Mouse (Mus musculus): ENCODE results near the gene Tspoap1. TPM values are rescaled to one million over a fixed set of nuclear protein-coding genes. Genes with fewer than 3 reads are reported as not detected.

The Tspoap1 gene
- polyA plus RNA-seq, 2 experiments, result 1.1 to 5.5 TPM

DNA sequence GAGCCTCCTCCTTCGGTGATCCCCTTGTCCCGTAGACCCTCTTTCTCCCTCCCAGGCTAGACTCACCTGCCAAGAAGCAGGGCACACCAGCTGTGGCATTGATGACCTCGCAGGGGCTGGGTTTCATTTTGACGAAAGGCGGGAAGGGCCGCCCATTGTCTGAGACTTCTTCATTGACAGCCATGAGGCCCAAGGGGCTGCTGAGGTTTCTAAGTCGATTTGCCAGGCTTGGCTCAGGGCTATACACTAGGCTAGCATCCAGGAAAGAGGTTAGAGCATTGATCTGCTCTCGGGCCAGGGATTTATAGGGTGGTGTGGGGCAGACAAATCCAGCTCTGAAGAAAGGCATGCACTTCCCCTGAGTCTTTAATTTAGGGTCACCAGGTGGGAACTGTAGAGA is 54.5 kb downstream of the Tspoap1 start:
- no peak overlapping the region for H3K4me2 ChIP-seq (ENCODE audit: low read depth)
- no peak overlapping the region for H3K9ac ChIP-seq (replicated peaks)
- no peaks in the 10 kb centered on the region for H3K9me3 ChIP-seq (ENCODE audit: control insufficient read depth, low read length)
- H3K27ac ChIP-seq, result no peak overlapping the region
- DNase-seq (ENCODE audit: low read depth in 3 of 3, low spot score in 3 of 3), result no peak
- no peaks in the 10 kb centered on the region for H3K4me1 ChIP-seq (replicated peaks; ENCODE audit: control insufficient read depth in 2 of 2, insufficient read depth in 2 of 2, low read length in 1 of 2)
- no peaks in the 10 kb centered on the region for H3K36me3 ChIP-seq (replicated peaks; ENCODE audit: control insufficient read depth, insufficient read depth, low read depth)
- no peaks in the 10 kb centered on the region for H3K27me3 ChIP-seq (ENCODE audit: control insufficient read depth, insufficient read depth, low read length)
- no peak overlapping the region for H3K4me3 ChIP-seq (ENCODE audit: insufficient read depth in 1 of 2, low read depth in 2 of 2, low read length in 2 of 2)
- no peak for ATAC-seq (ENCODE audit: insufficient read depth)
- WGBS (ENCODE audit: insufficient replicate concordance), result 48% methylated on average over 8 of the region's 8 CpGs
- no peak for TF ChIP-seq CTCF (IDR thresholded peaks at IDR 0.05; ENCODE audit: low read depth)
- no peak for TF ChIP-seq EP300 (IDR thresholded peaks at IDR 0.05; ENCODE audit: low read depth)

DNA sequence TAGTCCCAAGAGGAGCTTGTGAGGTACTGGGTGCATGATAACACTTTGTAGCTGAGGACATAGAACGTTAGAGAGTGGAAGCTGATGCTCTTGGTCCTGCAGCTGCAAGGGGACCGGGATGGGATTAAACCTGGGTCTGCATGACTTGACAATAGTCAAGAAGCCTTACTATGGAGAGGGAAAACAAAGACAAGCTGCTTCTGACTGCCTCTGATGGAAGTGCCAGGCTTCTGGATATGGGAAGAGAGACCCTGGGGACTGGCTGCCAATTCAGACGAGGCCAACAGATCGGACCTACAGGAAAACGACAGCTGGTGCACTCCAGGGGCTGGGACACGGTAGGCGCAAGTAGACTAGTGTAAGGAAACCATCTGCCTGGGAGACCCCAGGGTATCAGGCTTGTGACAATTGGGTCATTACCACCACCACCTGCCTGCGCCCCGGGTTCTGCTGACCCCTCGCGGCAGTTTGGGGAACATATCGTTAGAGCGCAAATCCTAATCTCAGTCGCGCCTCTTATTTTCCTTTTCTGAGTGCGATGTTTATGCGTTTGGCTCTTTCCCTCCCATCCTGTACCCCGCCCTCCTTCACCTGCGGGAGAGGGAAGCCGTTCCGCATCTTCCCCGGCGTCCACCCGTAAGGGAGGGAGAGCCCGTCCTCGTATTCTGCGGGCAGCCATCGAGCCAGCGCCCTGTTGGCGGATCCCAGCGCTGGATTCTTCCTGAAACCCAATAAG is 56.5 kb downstream of the Tspoap1 start:
- no peak overlapping the region for H3K27ac ChIP-seq
- H3K9ac ChIP-seq (replicated peaks), result no peak overlapping the region
- ATAC-seq (ENCODE audit: insufficient read depth), result no peak
- no peak overlapping the region for H3K4me3 ChIP-seq (ENCODE audit: insufficient read depth in 1 of 2, low read depth in 2 of 2, low read length in 2 of 2)
- 3% methylated on average over 31 of the region's 31 CpGs for WGBS (ENCODE audit: insufficient replicate concordance)
- no peaks in the 10 kb centered on the region for H3K36me3 ChIP-seq (replicated peaks; ENCODE audit: control insufficient read depth, insufficient read depth, low read depth)
- TF ChIP-seq EP300 (IDR thresholded peaks at IDR 0.05; ENCODE audit: low read depth) (no peak), CTCF (IDR thresholded peaks at IDR 0.05; ENCODE audit: low read depth) (peak; percentile 81)
- H3K4me1 ChIP-seq (replicated peaks; ENCODE audit: control insufficient read depth in 2 of 2, insufficient read depth in 2 of 2, low read length in 1 of 2), result no peaks in the 10 kb centered on the region
- no peaks in the 10 kb centered on the region for H3K27me3 ChIP-seq (ENCODE audit: control insufficient read depth, insufficient read depth, low read length)
- H3K9me3 ChIP-seq (ENCODE audit: control insufficient read depth, low read length), result no peaks in the 10 kb centered on the region
- peak overlapping the region; percentile 40; the same call in 1 of the 2 replicates for H3K4me2 ChIP-seq (ENCODE audit: low read depth)
- no peak for DNase-seq (ENCODE audit: low read depth in 3 of 3, low spot score in 3 of 3)

DNA sequence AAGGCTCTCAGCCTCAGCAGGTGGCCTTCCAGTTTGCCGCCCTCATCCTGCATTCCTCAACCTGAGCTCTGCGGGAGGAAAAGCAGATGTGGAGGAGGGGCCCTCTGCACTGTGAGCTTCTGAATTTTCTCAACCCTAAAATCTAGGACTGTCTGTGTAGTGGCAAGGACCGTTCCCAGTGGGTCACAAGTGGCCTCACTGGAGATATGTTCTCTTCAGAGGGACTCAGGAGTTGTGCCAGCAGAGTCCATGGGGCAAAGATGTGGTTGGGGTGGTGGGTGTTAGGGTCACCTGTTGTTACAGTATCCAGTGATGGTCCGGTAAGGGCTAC is 57.1 kb downstream of the Tspoap1 start:
- Histone ChIP-seq H3K9ac (replicated peaks) (no peak overlapping the region), H3K4me1 (replicated peaks; ENCODE audit: control insufficient read depth in 2 of 2, insufficient read depth in 2 of 2, low read length in 1 of 2) (no peaks in the 10 kb centered on the region), H3K27me3 (ENCODE audit: control insufficient read depth, insufficient read depth, low read length) (no peaks in the 10 kb centered on the region), H3K27ac (no peak overlapping the region), H3K4me2 (ENCODE audit: low read depth) (no peak overlapping the region; the same call in 1 of the 2 replicates), H3K36me3 (replicated peaks; ENCODE audit: control insufficient read depth, insufficient read depth, low read depth) (no peaks in the 10 kb centered on the region), H3K4me3 (ENCODE audit: insufficient read depth in 1 of 2, low read depth in 2 of 2, low read length in 2 of 2) (no peak overlapping the region), H3K9me3 (ENCODE audit: control insufficient read depth, low read length) (no peaks in the 10 kb centered on the region)
- DNase-seq (ENCODE audit: low read depth in 3 of 3, low spot score in 3 of 3) (no peak), ATAC-seq (ENCODE audit: insufficient read depth) (no peak)
- 31% methylated on average over 4 of the region's 4 CpGs for WGBS (ENCODE audit: insufficient replicate concordance)
- TF ChIP-seq EP300 (IDR thresholded peaks at IDR 0.05; ENCODE audit: low read depth), result no peak
- TF ChIP-seq CTCF (IDR thresholded peaks at IDR 0.05; ENCODE audit: low read depth), result no peak

DNA sequence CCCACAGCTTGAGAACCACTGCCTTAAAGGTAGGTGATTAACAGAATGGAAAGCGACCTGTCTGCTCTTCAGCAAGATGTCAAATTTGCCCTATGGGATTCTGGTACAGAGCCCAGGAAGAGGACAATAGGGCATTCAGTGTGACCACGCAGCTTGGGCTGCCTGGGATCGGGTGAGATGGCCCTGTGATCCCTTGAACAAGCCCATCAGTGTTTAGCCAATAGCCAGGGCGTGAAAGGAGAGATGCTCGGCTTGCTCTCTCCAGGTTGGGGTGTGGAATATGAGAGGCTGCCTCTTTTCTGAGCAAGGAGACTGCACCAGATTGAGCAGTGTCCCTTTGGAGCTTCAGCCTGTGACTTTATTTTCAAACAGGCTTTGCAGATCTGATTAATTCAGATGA is 61.2 kb downstream of the Tspoap1 start:
- TF ChIP-seq EP300 (IDR thresholded peaks at IDR 0.05; ENCODE audit: low read depth) (no peak), CTCF (IDR thresholded peaks at IDR 0.05; ENCODE audit: low read depth) (no peak)
- DNase-seq (ENCODE audit: low read depth in 3 of 3, low spot score in 3 of 3) (no peak), ATAC-seq (ENCODE audit: insufficient read depth) (no peak)
- H3K4me1 ChIP-seq (replicated peaks; ENCODE audit: control insufficient read depth in 2 of 2, insufficient read depth in 2 of 2, low read length in 1 of 2), result no peaks in the 10 kb centered on the region
- no peak overlapping the region for H3K9ac ChIP-seq (replicated peaks)
- WGBS (ENCODE audit: insufficient replicate concordance), result 49% methylated on average over 5 of the region's 5 CpGs
- no peak overlapping the region for H3K4me2 ChIP-seq (ENCODE audit: low read depth)
- H3K27me3 ChIP-seq (ENCODE audit: control insufficient read depth, insufficient read depth, low read length), result no peaks in the 10 kb centered on the region
- H3K36me3 ChIP-seq (replicated peaks; ENCODE audit: control insufficient read depth, insufficient read depth, low read depth), result no peaks in the 10 kb centered on the region
- H3K27ac ChIP-seq, result no peak overlapping the region
- no peaks in the 10 kb centered on the region for H3K9me3 ChIP-seq (ENCODE audit: control insufficient read depth, low read length)
- H3K4me3 ChIP-seq (ENCODE audit: insufficient read depth in 1 of 2, low read depth in 2 of 2, low read length in 2 of 2), result no peak overlapping the region

DNA sequence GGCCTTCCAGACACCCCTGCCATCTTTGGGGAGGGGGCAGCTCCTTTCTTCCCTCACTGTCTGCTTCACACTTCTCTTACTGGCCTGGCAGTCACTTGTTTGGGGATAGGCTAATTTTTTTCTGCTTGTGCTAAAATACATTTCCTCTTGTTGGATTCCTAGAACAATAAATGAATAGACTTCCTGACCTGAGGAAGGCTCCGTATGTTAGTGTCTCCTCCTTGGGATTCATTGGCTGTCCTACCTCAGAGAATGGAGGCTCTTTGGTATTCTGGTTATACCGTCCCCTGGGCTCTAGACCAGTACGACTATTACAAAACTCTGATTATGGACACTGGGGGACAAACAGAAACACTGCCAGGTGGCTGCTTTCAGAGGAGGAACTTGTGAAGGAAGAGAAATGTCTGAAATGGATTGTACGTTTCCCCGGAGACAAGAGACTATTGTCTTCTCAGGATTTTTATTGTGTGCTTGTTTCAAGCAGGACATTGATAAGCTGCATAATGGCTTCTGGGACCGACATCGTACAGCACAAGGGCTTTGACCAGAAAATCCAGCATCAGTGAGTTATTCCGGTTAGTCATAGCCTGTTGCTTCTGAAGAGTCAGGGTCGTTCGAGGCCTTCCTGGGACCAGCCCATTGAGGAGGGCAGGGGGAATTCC is 68.0 kb downstream of the Tspoap1 start, which contains the start of gene Lpo:
Lpo (minus strand) TSS at position 51 of the 662 bp plus-strand sequence.
- Histone ChIP-seq H3K36me3 (replicated peaks; ENCODE audit: control insufficient read depth, insufficient read depth, low read depth) (no peaks in the 10 kb centered on the region), H3K9ac (replicated peaks) (no peak within 1 kb of the TSS), H3K4me3 (ENCODE audit: insufficient read depth in 1 of 2, low read depth in 2 of 2, low read length in 2 of 2) (no peak within 1 kb of the TSS), H3K9me3 (ENCODE audit: control insufficient read depth, low read length) (no peaks in the 10 kb centered on the region), H3K27me3 (ENCODE audit: control insufficient read depth, insufficient read depth, low read length) (no peaks in the 10 kb centered on the region), H3K4me1 (replicated peaks; ENCODE audit: control insufficient read depth in 2 of 2, insufficient read depth in 2 of 2, low read length in 1 of 2) (no peaks in the 10 kb centered on the region), H3K27ac (no peak within 1 kb of the TSS), H3K4me2 (ENCODE audit: low read depth) (no peak within 1 kb of the TSS)
- WGBS (ENCODE audit: insufficient replicate concordance), result 48% methylated on average over 10 of the region's 10 CpGs
- TF ChIP-seq EP300 (IDR thresholded peaks at IDR 0.05; ENCODE audit: low read depth) (no peak), CTCF (IDR thresholded peaks at IDR 0.05; ENCODE audit: low read depth) (no peak)
- no peak for DNase-seq (ENCODE audit: low read depth in 3 of 3, low spot score in 3 of 3)
- no peak for ATAC-seq (ENCODE audit: insufficient read depth)

MicroRNA genes within 50 kb of the gene (microRNA counts, 519-probe panel; counts per million panel counts)
- 10,541 counts per million, percentile 99 among the panel's probes with 10 or more counts for microRNA mmu-miR-142-3p
- microRNA mmu-miR-142-5p, result 2,391 counts per million, percentile 3 among the panel's probes with 10 or more counts

Small RNA genes within 50 kb of the gene (microRNA-seq; reads per million reads assigned to microRNA genes)
- gene Mir142, result not detected
- not detected for gene Mir142b

Other genes with a start within 250 kb of the Tspoap1 start
- gene Gm11492, start 193.9 kb upstream of the Tspoap1 start, polyA plus RNA-seq (2012; rRNA removed), result not detected in 2 replicates
- not detected in 2 replicates for gene Gm11492, start 193.9 kb upstream of the Tspoap1 start, polyA plus RNA-seq (2014; fragmentation: Nextera tagmentation; extraction: Ambion mirVana)
- gene Sept4, start 191.6 kb upstream of the Tspoap1 start, polyA plus RNA-seq (2012; rRNA removed), result 5.5 and 8.0 TPM in 2 replicates
- gene Sept4, start 191.6 kb upstream of the Tspoap1 start, polyA plus RNA-seq (2014; fragmentation: Nextera tagmentation; extraction: Ambion mirVana), result 9.1 and 11.2 TPM in 2 replicates
- gene Mtmr4, start 168.4 kb upstream of the Tspoap1 start, polyA plus RNA-seq (2012; rRNA removed), result 5.7 and 6.5 TPM in 2 replicates
- gene Mtmr4, start 168.4 kb upstream of the Tspoap1 start, polyA plus RNA-seq (2014; fragmentation: Nextera tagmentation; extraction: Ambion mirVana), result 8.7 and 9.2 TPM in 2 replicates
- gene Hsf5, start 143.4 kb upstream of the Tspoap1 start, polyA plus RNA-seq (2012; rRNA removed), result 0.02 TPM in 1 of 2 replicates, not detected in the other
- not detected in 2 replicates for gene Hsf5, start 143.4 kb upstream of the Tspoap1 start, polyA plus RNA-seq (2014; fragmentation: Nextera tagmentation; extraction: Ambion mirVana)
- gene Rnf43, start 97.8 kb upstream of the Tspoap1 start, polyA plus RNA-seq (2012; rRNA removed), result 3.5 and 4.2 TPM in 2 replicates
- gene Rnf43, start 97.8 kb upstream of the Tspoap1 start, polyA plus RNA-seq (2014; fragmentation: Nextera tagmentation; extraction: Ambion mirVana), result 4.5 and 5.0 TPM in 2 replicates
- gene Supt4a, start 23.0 kb upstream of the Tspoap1 start, polyA plus RNA-seq (2012; rRNA removed), result 111 TPM in 2 replicates
- 211 and 214 TPM in 2 replicates for gene Supt4a, start 23.0 kb upstream of the Tspoap1 start, polyA plus RNA-seq (2014; fragmentation: Nextera tagmentation; extraction: Ambion mirVana)
- gene Mpo, start 33.0 kb downstream of the Tspoap1 start, polyA plus RNA-seq (2012; rRNA removed), result 142 and 163 TPM in 2 replicates
- 301 and 360 TPM in 2 replicates for gene Mpo, start 33.0 kb downstream of the Tspoap1 start, polyA plus RNA-seq (2014; fragmentation: Nextera tagmentation; extraction: Ambion mirVana)
- 0.02 TPM in 1 of 2 replicates, not detected in the other for gene Lpo, start 67.7 kb downstream of the Tspoap1 start, polyA plus RNA-seq (2012; rRNA removed)
- not detected in 2 replicates for gene Lpo, start 67.7 kb downstream of the Tspoap1 start, polyA plus RNA-seq (2014; fragmentation: Nextera tagmentation; extraction: Ambion mirVana)
- gene Mks1, start 92.7 kb downstream of the Tspoap1 start, polyA plus RNA-seq (2012; rRNA removed), result 2.0 and 2.3 TPM in 2 replicates
- gene Mks1, start 92.7 kb downstream of the Tspoap1 start, polyA plus RNA-seq (2014; fragmentation: Nextera tagmentation; extraction: Ambion mirVana), result 0.71 and 0.86 TPM in 2 replicates
- gene Epx, start 115.0 kb downstream of the Tspoap1 start, polyA plus RNA-seq (2012; rRNA removed), result 3.4 and 3.8 TPM in 2 replicates
- 0.39 and 0.65 TPM in 2 replicates for gene Epx, start 115.0 kb downstream of the Tspoap1 start, polyA plus RNA-seq (2014; fragmentation: Nextera tagmentation; extraction: Ambion mirVana)
- not detected in 2 replicates for gene Olfr462, start 131.7 kb downstream of the Tspoap1 start, polyA plus RNA-seq (2012; rRNA removed)
- not detected in 2 replicates for gene Olfr462, start 131.7 kb downstream of the Tspoap1 start, polyA plus RNA-seq (2014; fragmentation: Nextera tagmentation; extraction: Ambion mirVana)
- not detected in 2 replicates for gene Olfr463, start 136.8 kb downstream of the Tspoap1 start, polyA plus RNA-seq (2012; rRNA removed)
- gene Olfr463, start 136.8 kb downstream of the Tspoap1 start, polyA plus RNA-seq (2014; fragmentation: Nextera tagmentation; extraction: Ambion mirVana), result not detected in 2 replicates
- gene Olfr464, start 160.4 kb downstream of the Tspoap1 start, polyA plus RNA-seq (2012; rRNA removed), result not detected in 2 replicates
- not detected in 2 replicates for gene Olfr464, start 160.4 kb downstream of the Tspoap1 start, polyA plus RNA-seq (2014; fragmentation: Nextera tagmentation; extraction: Ambion mirVana)
- gene Dynll2, start 227.0 kb downstream of the Tspoap1 start, polyA plus RNA-seq (2012; rRNA removed), result 18.0 and 21.5 TPM in 2 replicates
- 5.7 TPM in 2 replicates for gene Dynll2, start 227.0 kb downstream of the Tspoap1 start, polyA plus RNA-seq (2014; fragmentation: Nextera tagmentation; extraction: Ambion mirVana)